17 mouse cellular contexts compared by ENCODE assay signal in genomic region chr6:88313937-88314336, GRCm38 (mm10).
"Had no signal": no experiment of that assay in that cellular context is flagged by ENCODE, and none has a peak within 500 bp of the region (broad histone marks: within the 10 kb centered on the region; RNA-seq: fewer than 3 reads in every experiment).

No protein-coding gene starts in this region.

- H3K4me2 ChIP-seq: intestine, embryonic 15.5 days; limb, embryonic 12.5 days; limb, embryonic 15.5 days; liver, embryonic 11.5 days; lung, embryonic 14.5 days; midbrain, embryonic 15.5 days; neural tube, embryonic 13.5 days had no signal

- H3K27ac ChIP-seq: intestine, embryonic 15.5 days; limb, embryonic 12.5 days; limb, embryonic 15.5 days; liver, embryonic 14.5 days; macrophage; midbrain, embryonic 10.5 days; midbrain, embryonic 15.5 days; neural tube, embryonic 13.5 days had no signal

- H3K4me3 ChIP-seq: intestine, embryonic 15.5 days; limb, embryonic 12.5 days; limb, embryonic 15.5 days; midbrain, embryonic 10.5 days; midbrain, embryonic 15.5 days; neural tube, embryonic 13.5 days had no signal

- ATAC-seq: intestine, embryonic 15.5 days; liver, postnatal 0 days; lung, postnatal 0 days; midbrain, embryonic 15.5 days had no signal

- H3K27me3 ChIP-seq: intestine, embryonic 15.5 days; limb, embryonic 12.5 days; limb, embryonic 15.5 days; midbrain, embryonic 15.5 days; neural tube, embryonic 13.5 days had no signal

- H3K9me3 ChIP-seq: intestine, embryonic 15.5 days; limb, embryonic 12.5 days; limb, embryonic 15.5 days; midbrain, embryonic 10.5 days; midbrain, embryonic 15.5 days; neural tube, embryonic 13.5 days had no signal

- H3K4me1 ChIP-seq: intestine, embryonic 15.5 days had no signal

- H3K9ac ChIP-seq: intestine, embryonic 15.5 days; limb, embryonic 12.5 days; limb, embryonic 15.5 days; liver, embryonic 14.5 days; liver, postnatal 0 days; lung, embryonic 14.5 days; midbrain, embryonic 15.5 days; neural tube, embryonic 13.5 days had no signal

- DNase-seq: kidney, adult 2 months; kidney, postnatal 36 days; left cerebral cortex, postnatal 4 days; liver, postnatal 0 days; lung, embryonic 14.5 days; thymus, adult 18-20 months; thymus, postnatal 36 days had no signal

- H3K36me3 ChIP-seq: limb, embryonic 15.5 days; midbrain, embryonic 10.5 days; midbrain, embryonic 15.5 days; neural tube, embryonic 13.5 days had no signal
